Mouse (Mus musculus) right cerebral cortex, postnatal 10 days (tissue): ENCODE data around the gene Igfbp6.
A peak's percentile ranks its signal among the peaks of the same experiment; 100 is the strongest.

Experiments
- DNase-seq, 2 experiments: peaks; one replicate each; pipeline ENCODE4 v3.0.0; 2021; ENCODE audit warnings: low spot score in 2 of 2

The Igfbp6 gene

DNA sequence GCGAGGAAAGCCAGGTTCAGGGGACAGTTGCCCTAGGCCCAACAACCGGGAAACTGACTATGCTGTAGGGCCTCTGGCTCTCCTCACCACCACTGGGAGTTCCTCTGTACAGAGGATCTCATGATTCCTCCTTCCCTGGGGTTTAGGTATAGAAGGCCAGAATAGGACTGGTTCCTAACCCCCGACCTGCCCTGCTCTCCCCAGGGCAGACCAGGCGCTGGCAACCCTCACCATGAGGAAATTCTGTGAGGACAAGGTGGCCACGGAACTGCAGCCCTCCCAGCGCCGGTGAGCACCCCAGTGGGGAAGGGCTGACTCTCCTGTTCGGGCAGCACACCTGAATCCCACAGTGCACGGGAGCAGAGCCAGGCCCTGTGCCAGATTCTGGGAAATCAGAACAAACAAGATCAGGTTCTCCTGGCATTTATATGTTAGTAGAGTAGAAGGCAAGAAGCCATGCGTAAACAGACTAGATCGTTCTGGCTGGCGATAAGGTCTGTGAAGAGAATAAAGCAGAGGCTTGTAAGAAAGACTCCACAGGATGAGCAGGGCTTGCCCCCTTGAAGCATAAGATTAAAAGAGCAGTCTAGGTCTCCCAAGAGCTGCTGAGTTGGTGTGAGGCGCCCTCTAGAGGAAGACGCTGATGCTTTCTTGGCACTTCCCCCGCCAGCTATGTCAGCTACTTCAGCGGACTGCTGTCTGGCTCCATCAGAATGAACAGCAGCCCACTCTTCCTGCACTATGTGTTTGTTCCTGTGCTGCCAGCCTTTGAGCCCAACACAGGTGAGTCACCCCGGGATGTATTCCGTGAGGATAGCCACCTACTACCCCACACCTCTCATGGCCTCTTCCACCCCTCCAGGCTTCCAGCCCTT is 35.3 kb upstream of the Igfbp6 start:
- DNase-seq, result peak; percentile 84 to 87

DNA sequence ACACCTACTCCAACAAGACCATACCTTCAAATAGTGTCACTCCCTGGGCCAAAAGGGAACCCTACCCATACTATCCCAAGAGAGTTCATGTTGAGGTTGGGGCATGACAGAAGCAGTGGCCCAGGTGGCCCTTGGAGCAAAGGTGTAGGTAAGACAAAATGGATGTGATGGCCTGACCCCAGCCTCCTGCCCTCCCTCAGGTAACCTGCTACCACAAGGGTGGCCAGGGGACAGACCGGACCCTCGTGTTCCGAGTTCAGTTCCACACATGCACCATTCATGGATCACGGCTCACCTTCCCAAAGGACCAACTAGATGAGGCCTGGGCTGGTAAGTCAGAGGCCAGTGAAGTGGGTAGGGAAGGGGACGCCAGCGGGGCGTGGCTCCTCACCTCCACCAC is 33.9 kb upstream of the Igfbp6 start:
- DNase-seq, result no peak

DNA sequence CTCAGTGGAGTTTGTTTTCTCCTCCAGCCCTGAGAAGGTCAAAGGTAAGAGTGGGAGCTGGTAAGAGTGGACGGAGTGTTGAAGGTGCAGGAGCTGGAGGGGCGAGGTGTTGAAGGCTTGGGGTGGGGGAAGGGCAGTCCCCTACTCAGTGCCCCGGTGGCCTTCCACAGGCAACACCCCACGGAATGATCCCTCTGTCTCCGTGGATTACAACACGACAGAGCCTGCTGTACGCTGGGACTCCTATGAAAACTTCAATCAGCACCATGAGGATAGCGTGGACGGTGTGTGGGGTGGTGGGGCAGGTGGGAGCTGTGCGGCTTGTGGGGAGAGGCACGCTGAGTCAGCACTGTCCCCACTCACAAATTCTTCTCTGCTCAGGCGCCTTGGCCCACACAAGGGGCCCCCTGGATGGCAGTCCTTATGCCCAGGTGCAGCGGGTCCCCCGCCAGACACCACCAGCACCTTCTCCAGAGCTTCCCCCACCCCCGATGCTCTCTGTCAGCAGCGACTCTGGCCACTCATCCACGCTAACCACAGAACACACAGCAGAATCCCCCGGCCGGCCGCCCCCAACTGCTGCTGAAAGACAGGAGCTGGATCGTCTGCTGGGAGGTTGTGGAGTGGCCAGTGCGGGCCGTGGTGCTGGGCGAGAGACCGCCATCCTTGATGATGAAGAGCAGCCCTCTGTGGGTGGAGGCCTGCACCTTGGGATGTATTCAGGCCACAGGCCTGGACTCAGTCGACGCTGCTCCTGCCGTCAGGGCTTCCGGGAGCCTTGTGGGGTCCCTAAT is 33.3 kb upstream of the Igfbp6 start:
- peak in 1 of 2 experiments; percentile 31 for DNase-seq

DNA sequence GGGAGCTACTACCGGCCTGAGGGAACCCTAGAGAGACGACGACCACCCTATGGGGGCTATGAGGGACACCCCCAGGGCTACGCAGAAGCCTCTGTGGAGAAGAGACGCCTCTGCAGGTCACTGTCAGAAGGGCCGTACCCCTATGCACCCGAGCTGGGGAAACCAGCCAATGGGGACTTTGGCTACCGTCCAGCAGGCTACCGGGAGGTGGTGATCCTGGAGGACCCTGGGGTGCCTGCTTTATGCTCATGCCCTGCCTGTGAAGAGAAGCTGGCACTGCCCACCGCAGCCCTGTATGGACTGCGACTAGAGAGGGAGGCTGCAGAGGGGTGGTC is 32.7 kb upstream of the Igfbp6 start:
- DNase-seq, result peak in 1 of 2 experiments; percentile 36

DNA sequence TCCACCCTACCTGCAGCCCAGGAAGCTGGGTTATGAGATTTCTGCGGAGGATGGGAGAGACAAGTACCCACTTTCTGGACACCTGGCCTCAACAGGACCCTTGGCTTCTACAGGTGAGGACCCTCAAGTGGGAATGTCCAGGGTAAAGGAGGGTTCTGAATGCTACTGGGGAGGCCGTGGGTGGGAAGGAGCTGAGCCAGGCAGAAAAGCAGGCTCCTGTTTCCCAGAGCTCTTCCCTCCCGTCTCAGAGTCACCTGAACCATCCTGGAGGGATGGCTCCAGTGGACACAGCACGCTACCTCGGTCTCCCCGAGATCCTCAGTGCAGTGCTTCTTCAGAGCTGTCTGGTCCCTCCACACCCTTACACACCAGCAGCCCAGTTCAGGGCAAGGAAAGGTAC is 32.0 kb upstream of the Igfbp6 start:
- no peak for DNase-seq

DNA sequence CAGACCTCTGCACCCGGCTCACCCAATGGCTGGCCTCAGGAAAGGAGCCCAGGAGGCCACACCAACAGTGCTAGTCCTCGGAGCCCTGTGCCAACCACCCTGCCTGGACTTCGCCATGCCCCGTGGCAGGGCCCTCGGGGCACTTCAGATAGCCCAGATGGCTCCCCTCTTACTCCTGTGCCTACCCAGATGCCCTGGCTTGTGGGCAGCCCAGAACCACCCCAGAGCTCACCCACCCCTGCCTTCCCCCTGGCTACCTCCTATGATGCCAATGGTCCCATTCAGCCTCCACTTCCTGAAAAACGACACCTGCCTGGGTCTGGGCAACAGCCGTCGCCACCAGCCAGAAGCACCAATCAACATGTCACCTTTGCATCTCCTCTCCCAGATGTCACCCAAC is 31.3 kb upstream of the Igfbp6 start:
- no peak for DNase-seq

DNA sequence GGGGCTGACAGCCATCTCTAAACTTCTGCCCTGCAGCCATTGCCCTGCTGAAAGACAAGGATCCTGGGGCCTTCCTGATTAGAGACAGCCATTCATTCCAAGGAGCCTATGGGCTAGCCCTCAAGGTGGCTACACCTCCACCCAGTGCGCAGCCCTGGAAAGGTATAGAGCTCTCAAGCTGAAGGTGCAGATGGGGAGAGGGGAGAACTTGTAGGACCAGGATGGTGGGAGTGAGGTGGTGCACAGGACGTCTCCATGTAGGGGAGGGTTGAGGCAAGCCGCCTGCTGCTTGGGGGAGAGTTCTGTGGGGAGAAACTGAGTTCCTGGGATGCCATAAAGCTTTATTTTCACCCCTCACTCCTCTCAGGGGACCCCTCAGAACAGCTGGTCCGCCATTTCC is 30.5 kb upstream of the Igfbp6 start:
- DNase-seq, result no peak

DNA sequence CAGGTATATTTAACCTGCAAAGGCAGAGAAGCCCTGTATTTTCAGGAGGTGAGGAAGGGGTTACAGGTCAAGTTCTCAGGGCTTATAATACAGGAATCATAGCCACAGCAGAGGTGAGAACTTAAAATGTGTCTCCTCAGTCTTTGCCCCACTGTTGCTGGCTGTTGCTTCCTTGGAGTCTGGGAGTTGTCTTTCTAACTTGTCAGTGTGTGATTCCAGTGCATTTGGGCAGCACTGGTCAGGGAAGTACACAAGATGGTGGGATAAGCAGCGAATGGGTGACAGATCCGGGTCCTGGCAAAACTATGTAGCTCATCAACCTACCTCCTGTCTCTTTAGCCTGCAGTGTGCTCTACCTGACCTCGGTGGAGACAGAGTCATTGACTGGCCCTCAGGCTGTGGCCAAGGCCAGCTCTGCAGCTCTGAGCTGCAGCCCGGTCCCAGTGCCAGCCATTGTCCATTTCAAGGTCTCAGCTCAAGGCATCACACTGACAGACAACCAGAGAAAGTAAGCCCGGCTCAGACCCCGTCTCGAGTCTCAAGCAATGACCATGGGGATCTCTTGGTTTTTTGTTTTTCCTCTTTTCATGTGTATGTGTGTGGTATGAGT is 29.4 kb upstream of the Igfbp6 start:
- no peak for DNase-seq

DNA sequence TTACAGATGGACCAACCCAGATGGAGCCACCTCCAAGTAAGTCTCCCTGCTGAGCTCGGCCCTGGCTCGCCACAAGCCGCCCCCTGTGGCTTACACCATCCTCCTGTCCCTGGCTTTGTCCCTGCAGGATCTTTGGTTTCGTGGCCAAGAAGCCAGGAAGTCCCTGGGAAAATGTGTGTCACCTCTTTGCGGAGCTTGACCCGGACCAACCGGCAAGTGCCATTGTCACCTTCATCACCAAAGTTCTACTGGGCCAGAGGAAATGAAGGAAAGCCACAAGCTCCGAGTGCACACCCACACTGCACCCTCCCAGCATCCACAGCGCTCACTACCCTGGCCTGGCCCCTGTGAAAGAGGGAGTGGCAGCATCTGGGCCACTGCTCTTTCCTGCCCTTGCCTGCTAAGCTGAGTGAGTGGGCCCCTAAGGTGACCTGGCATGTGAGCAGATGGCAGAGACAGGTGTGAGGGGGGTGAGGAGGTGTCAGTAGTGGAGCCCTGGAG is 28.4 kb upstream of the Igfbp6 start:
- no peak for DNase-seq

DNA sequence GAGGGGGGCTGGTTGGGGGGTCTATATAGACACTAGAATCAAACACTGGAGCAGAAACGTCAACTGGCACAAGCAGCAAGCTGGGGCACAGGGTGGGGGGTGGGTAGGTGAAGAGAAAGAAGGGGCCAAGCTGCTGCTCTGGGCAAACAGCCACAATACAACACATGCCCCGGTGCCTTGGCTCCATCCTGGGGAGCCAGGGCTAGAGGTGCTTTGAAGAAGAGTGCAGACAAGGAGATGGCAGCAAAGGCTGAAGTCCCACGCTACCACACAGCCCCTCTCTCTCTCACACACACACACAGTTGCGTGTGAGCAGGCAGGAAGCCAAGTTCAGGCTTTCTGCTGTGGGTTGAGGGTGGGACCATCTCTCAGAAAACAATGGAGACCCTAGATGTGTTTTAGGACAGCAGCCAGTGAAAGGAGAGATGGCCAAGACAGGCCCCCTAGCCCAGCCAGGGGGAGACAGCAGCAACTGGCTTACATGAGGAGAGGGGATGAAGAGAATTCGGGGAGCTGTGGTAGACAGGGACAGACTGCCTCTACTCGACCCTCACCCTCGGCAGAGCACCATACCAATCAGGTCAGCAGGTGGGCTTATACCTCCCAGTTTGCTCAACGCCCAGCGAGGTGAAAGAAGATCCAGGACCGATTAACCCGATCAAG is 27.3 kb upstream of the Igfbp6 start:
- DNase-seq, result peak in 1 of 2 experiments; percentile 47

DNA sequence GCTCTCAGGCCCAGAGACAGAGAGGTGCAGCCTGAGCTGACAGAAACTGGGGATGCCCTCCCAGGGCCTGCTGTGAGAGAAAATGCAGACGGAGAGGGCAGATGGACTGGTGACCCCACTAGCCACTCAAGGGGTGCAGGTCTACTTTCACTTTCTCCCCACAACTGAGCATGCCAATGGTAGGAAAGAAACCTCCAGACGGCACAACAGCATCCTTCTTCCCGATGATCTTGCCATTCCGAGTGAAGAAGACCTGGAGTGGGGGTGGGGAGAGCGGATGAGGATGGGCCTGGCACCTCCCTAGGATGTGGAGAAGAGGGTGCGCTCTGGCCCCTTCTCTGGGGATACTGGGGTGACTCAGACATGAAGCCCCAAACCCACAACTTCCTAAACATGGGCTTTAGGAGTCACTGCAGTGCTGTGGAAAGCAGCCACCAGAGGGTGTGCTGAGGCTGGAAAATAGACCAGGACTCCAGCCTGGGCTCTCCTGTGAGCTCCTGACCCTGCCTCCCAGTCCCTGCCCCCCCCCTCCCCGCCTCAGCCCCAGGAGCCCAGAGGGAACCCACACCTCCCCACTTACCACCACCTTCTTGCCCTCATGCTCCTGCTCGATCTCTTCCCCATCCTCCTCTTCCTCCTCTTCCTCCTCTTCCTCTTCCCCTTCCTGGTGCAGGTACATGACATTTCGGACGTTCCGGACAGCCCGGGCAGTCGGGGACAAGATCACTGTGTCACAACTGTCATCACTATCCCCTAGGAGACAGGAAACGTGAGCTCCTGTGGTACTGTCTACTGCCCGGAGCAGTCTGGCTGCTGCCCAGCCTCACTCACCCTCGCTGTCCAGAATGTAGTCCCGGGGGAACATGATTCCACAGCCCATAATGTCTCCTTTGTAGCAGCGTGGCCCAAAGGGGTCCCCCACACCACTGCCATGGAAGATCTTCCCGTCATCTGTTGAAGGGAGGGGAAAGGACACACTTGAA is 26.4 kb upstream of the Igfbp6 start:
- no peak for DNase-seq

DNA sequence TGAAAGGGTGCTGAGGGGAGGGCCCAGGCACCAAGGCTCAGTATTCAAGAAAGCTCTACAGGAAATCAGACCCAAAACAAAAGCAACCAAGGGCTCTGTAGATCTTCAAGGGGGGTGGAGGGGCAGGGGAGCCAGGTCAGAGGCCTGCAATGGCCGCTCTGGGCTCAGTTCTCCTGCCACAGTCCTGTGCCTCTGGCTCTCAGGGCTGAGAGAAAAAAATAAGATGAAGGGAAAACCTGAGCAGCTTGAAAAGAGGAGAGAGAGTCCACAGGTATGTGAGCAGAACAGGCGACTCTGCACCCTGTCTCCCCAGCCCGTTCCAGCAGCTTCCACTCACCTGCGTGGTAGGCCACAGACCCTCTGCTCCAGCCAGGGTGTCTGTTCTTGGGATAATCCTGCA is 25.6 kb upstream of the Igfbp6 start:
- DNase-seq, result no peak

DNA sequence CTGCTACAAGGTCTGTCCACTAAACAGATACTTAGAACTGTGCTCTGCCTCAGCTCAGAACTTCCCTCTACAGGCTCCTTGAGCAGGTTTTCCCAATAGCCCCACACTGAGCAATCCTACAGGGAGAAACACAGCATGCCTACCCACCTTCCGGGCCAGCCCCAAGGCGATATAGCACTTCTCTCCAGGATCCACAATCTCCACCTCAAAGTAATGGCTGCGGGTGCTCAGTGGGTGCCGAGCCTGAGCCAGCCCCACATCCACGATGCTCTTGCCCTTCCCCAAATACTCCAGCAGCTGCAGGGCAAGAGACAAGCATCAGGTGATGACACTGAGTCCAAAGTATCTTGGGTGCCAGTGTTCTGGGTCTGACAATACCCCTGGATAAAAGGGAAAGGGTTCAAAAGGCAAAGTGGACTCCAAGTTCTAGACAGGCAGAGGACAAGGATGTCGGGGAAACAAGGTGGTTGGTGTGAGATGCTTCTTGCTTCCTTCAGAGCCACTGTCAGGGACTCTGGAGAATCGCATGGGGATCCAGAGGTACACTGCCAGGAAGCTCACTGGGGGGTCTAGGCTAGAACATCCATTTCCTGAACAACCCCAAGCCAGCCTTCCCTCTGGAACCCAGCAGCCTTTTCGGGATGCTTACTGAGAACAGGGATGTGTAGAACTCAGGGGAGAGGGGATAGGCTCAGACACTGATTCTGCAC is 24.9 kb upstream of the Igfbp6 start:
- no peak for DNase-seq

DNA sequence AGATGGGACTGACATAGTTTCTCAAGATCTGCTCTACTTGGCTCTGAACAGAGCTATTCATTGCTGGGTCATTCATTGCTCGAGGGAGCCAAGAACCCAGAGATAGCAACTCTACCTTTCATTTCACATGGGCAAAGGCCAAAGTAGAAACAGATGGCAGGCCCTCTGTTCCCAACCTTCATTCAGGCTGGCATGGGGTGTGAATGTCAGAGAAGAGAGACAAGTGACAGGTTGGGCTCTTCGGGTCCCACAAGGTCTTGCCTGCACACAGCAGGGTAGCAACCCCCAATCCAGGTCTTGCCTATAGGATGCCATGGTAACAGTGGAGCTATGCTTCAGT is 24.4 kb upstream of the Igfbp6 start:
- DNase-seq, result no peak

DNA sequence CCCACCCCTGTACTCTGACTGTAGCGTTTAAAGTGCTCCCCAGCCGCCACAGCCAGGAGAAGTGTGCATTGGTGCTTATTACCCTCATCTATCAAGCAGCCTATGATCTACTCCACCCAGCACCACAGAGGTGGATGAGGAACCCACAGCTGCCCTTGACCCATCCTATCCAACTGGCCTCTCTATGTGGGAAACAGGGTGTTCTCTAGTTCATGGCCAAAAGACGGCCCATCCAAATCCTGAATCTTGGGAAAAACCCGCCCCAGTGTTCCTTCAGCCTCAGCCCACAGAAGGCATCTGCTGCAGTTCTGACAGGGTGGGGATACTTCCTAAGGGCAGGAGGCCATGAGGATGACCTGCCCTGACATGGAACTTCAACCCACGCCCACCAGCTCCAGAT is 23.6 kb upstream of the Igfbp6 start:
- DNase-seq, result no peak

DNA sequence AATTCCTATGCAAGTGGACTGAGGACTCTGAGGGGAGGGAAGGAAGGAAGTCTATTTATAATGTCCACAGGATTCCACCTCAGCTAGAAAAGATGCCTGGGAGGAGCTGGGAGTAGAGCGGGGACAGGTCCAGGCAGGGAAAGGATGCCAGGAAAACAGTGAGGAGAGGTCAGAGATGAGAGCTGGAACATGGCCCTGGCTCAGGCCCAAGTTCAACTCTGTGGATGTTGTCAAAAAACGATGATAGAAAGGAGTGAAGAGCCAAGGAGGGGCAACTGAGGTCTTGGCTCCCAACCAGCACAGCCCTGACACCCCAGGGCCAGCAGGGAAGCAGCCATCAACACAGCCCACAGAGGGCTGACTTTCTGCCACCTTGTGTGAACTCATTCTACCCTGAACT is 17.9 kb upstream of the Igfbp6 start:
- DNase-seq, result peak in 1 of 2 experiments; percentile 33

DNA sequence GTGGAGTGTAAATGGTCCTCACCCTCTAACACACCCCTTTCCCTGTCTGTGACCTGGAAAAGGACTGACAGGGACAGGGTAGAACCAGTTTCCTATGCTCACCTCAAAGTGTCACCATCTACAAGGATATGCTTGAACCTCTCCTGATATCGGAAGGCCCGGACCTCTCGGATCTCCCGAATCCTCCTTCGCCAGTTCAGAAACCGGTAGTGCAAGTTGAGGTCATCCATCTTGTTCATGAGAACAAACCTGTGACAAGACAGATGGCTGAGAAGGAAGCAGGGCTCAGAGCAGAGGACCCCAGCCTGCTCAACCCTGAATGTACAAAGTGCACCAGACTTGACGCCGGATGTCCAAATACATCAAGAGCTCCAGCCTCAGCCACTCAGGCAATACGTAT is 10.8 kb upstream of the Igfbp6 start:
- DNase-seq, result no peak

DNA sequence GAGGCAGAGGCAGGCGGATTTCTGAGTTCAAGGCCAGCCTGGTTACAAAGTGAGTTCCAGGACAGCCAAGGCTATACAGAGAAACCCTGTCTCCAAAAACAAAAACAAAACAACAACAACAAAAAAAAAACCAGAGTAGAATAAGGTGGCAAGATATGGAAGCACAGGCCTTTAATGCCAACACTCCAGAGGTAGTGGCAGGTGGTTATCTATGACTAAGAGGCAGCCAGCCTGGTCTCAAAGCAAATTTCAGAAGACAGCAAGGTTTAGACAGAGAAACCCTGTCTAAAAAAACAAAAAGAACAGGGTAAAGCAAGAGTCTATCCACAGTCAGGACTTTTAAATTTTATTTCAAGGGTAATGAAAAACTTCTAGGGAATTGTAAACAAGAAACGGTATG is 9.5 kb upstream of the Igfbp6 start:
- no peak for DNase-seq

DNA sequence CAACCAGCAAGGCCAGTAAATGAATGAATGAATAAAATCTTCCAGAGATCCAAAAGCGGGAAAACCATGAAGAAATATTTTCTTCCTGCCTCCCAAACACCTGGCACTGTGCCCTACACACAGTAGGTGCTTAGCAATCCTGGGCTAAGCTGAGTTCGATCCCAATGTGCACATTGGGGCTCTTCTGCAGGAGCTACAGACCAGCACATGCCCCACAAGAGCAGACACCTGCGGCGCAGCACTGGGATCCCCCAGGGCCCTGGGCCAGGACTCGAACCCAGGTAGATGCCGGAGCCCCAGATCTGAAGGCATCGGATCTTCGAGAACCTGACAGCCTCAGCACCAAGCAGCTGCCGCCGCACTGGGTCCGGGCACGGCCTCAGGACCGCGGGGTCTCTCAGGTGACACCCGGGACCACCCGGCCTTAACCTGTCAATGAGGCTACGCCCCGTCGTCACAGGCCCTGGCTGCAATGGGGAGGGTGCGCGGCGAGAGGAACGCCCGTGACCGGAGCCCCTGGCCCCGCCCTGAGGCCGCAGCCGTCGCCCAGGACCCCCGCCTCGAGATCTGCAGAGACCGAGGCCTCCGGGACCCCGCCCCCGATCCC is 8.5 kb upstream of the Igfbp6 start:
- no peak for DNase-seq
